Mouse (Mus musculus): ENCODE data around the gene Gabra6.

The Gabra6 gene

DNA sequence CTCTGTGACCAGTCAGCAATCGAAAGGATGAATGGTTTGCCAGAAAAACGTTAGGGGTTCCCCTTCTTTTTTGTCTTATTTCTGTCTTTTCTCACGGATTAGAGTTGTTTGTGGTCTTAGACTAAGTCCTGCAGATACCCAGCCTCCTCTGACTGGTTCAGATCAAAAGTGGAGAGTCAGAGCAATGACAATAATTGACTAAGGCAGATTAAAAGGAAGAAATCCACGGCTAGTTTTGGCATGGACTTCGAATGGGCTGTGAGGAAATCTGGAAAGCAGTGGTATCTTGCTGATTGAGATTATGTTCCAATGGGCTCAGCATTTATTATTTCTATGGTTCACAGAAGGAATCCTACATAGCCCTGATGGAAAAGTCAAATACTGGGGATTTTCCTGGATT lies at the start of gene Gabra6:
Gabra6 (minus strand) TSS at position 191 of the 400 bp plus-strand sequence.
- no peak for DNase-seq (ENCODE audit: low read depth, low spot score)

DNA sequence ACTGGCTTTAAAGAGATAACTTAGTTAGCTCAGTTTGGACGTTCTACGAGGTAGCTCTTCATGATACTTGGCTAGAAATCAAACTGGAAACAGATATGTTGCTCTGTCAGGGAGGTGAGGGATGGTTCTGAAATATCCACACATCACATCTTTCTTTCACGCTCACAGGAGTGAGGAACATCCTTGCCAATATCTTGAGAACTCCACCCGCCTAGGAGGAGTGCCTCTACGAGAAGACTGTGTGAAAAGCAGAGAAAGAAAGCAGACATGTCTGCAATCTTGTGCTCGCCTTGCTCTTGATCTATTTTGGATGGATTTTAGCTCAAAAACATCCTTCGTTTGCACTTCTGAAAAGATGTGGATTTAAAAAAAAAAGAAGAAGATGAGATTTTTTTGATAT lies 44.7 kb upstream of the Gabra6 start:
- no peak for DNase-seq (ENCODE audit: low read depth, low spot score)

DNA sequence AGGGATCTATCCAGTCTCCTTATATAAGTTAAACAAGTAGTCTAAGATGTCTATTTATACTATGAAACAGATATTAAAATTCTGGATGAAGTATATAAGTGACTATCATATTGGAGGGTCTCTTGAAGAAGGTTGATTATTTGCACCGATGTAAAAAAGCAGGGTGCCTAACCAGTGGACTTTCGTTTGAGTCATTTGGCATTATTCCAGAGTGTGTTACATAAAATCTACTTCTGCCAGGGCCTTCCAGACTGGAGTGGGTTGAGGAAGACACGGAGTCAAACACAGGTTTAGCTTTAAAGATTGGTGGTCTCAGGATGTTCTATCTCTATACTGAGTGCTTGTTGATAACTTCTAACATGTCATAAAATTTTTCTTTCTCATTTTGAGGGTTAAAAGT lies 11.2 kb upstream of the Gabra6 start:
- no peak for DNase-seq (ENCODE audit: low read depth, low spot score)

DNA sequence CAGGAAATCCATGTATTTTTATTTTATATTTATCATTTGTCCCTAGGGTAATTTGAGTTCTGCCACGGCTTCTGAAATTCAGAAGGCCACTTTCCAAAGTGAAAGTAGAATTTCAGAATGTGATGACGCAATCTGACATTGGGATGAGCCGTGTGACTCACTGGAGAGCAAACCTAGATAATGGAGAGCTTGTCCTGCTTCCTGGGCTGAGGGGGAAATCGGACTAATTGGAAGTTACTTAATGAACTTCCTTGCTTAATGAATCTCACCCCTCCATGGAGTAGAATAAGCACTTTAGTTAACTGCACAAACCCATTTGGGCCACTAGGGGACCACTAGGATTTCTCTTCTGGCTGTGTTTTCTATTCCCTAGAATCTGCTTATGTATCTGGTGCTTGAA lies 5.4 kb upstream of the Gabra6 start:
- DNase-seq (ENCODE audit: low read depth, low spot score), result no peak

DNA sequence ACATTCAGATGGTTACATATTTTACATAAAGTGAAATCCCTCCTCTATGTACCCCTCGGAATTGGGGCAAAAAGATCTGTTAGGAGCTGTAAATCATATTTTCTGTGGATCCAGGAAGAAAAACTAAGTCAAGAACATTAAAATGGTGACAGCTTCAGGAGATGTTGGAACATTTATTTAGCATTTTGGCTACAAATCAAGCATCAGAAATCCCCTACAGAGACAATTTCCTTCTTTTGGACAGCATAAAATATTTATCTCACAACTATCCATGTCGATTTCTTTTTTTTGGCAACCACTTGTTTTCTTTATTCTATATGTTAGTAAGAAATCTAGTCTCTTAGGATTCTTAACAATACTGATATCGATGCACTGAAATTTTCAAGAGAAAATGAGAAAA lies 688 bp upstream of the Gabra6 start:
- no peak for DNase-seq (ENCODE audit: low read depth, low spot score)

DNA sequence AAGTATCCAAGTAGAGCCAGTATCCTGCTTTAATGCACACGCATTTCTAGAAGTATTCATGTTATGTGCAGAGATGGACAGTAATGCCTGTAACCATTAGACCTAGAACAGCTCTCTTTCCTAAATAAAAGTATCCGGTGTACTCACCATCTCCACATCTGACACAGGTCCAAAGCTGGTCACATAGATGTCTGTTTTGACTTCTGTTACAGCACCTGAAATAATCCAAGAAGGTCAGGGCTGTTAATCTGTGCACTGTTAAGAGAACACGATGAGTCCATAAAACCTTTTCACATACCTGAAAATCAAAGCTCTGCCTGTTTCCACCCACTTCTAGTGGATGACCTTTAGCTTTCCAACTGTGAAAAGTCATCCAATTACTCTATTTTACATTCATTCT lies 1.4 kb downstream of the Gabra6 start:
- no peak for DNase-seq (ENCODE audit: low read depth, low spot score)

DNA sequence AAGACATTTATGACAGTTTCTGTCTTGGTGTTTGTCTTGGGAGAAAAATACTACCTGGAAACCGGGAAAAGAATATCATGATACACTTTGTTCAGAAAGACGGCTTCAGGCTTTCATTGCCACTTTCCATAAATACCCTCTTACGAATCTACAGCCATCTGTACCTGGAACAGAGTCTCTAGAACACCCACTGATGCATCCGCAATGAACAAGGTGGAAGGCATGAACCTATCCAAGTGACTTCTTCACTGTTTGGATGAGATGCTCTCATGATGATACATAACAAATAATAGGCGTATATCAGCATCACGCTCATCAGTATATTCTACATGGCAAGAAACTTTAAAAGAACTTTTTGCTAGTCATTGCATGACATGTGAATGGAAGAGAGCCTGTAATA lies 1.8 kb downstream of the Gabra6 start:
- DNase-seq (ENCODE audit: low read depth, low spot score), result no peak

DNA sequence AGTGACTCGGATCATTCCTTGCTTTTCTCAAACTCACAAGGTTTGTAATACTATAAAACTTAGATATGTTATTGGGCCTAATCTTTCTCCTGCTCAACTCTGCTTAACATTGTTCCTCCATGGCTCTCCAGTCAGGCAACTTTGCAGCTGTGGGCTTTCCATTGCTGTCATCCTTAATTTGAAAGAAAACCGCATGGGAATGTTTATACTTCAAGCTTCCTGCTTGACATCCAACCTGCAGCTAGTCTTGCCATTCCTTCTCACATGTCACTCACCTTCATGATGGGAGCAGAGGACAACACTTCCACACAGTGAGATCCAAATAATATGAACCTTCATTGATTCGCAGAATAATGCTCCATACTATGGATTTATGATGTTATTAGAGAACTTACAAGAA lies 2.9 kb downstream of the Gabra6 start:
- no peak for DNase-seq (ENCODE audit: low read depth, low spot score)

DNA sequence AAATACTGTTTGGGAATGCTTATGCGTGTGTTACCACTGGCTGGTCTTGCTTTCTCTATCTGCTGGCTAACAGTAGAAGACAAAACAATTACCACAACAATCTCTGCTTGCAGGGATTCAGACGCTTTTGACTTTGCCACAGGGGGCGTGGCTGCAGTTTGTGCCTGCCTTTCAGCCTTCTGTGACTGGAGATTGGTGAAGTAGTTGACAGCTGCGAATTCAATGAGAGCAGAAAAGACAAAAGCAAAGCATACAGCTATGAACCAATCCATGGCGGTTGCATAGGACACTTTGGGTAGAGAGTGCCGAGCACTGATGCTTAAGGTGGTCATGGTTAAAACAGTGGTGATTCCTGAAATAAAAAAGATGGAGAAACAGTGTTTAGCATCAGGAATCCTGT lies 6.0 kb downstream of the Gabra6 start:
- DNase-seq (ENCODE audit: low read depth, low spot score), result no peak

DNA sequence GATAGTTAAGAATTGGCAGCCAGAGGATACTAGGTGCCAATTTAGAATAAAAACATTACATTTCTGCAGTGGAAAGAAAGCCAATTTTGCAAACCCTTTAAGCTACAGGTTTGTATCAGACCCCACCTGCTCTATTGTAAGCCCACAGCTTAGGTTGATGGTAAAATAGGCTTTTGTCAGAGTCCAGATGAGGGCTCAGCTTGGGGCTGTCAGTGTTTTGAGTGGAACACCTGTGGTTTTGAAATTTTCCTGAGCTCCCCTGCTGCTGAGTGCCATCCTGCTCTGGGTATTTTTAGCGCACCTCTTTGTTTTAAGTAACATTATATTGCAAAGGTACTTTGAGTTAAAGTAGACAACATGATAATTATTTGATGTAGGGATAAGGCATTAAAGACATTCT lies 10.0 kb downstream of the Gabra6 start:
- DNase-seq (ENCODE audit: low read depth, low spot score), result no peak

DNA sequence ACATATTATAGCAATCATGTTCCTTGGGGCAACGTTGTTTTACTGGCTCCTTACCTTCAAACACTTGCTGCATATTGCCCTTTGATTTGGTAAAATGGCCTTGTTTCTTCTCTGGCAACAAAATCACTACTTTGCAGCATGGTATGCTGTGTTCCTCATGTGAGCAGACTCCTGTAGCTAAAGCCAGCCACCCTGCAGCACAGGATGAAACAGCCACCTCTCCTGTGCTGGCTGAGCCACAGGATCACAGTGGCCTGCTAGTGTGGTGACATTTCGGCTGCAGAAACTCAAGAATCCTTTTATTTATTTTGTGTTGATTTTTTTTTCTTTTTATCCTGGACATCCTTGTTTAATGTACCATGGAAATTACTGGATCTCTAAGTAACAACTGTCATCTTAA lies 11.8 kb downstream of the Gabra6 start:
- DNase-seq (ENCODE audit: low read depth, low spot score), result no peak

DNA sequence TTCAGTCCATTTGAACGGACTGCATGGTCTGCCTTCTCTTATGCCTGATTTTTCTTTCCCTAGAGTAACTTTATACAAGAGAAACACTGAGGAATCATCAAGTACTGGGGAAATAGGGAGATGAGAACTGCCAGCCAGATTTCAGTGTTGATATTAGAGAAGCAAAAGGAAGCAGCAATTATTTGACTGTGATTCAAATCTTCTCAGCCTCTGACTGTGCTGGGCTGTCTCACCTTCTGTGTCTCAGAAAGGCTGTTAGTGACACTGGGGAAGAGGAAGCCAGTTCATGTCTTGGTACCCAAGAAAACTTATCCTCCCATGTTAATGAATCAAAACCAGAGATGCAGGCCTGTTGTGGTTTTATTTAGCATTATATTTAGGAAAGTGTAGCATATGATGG lies 14.8 kb downstream of the Gabra6 start:
- DNase-seq (ENCODE audit: low read depth, low spot score), result no peak

DNA sequence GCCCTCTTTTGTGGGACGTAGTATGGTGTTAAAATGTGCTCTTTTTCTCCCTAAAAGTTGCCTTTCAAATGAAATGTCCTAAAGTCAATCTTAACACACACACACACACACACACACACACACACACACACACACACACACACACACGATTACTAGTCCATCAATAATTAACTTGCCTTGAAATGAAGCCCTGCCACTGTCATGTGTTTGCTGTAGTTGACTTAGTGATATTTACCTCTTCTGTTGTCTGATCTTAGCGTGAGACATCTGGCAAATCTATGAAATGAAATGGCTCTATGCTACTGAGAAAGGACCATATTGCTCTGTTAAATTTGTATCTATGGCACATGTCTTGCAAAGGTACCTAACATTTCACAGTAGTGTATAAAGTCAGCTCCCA lies 61.9 kb downstream of the Gabra6 start:
- DNase-seq (ENCODE audit: low read depth, low spot score), result no peak
